Mouse (Mus musculus) left cerebral cortex, adult 18-20 months (tissue): Measurements from ENCODE around the gene Fli1. TPM values are rescaled to one million over a fixed set of nuclear protein-coding genes. Genes with fewer than 3 reads are reported as not detected.

Experiments used
- DNase-seq, 2 experiments: peaks; one replicate each; pipeline ENCODE4 v3.0.0; 2021 to 2022; ENCODE audit warnings: low spot score in 2 of 2, mixed read lengths in 1 of 2
- total RNA-seq, 2 experiments: library from RNA; stranded (reverse); gene quantifications; 2 replicates each; pipeline ENCODE4 v1.2.3; 2021

The Fli1 gene
- total RNA-seq, 2 experiments from 2014 or later: 5.8 to 6.4 TPM

GRCm38 (mm10) chr9:32503995-32504451 lies 38.6 kb downstream of the Fli1 start:
- DNase-seq: no peak

DNA sequence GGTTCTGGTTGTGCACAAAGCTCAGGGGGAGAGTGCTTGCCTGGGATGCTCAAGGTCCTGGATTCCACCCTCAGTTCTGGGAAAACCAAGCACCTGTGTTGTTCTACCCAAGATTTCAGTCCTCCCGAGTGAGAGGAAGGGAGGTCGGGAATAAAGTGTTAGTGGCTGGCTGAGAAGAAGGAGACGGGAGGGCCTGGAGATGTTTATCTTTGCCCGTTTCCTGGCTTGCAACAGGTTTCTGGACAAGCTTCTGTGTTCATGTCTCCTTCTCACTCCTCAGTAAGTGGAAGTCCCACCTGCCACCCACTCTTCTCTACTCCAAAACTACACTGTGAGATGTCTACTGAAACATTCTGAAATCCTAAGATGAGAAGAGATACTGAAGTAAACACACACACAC lies 39.2 kb downstream of the Fli1 start:
- no peak for DNase-seq

DNA sequence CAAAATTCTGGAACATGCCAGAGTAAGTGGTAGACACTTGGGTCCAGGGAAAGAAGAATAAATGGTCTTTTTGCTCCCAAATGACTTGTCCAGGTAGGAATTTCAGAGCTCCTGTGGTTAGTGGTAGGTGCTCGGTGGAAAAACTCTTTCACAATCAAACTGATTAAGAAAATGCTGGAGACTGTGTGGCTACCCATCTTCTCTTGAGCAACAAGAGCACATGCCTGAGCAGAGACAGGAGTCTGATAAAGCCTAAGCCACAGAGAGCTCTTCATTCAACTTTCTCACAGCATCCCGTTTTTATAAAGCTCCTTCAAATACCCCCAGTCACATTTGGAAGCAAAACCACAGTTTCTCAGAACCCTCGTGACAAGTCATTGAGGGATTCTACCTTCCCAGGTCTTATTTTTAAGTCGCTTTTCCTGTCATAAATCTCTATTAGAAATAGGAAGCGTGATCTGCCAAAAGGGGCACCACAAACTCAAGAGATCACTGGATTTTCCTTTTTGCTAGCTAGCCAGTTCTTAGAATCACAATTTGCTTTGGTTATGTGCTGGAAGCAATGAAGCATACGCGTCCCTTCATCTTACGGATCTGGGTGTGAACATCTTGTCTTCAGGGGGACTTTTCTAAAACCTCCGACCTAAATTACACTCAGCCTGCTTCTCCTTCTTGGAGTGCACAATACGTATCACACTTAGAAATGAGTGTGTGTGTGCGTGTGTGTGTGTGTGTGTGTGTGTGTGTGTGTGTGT lies 40.2 kb downstream of the Fli1 start:
- DNase-seq: no peak

DNA sequence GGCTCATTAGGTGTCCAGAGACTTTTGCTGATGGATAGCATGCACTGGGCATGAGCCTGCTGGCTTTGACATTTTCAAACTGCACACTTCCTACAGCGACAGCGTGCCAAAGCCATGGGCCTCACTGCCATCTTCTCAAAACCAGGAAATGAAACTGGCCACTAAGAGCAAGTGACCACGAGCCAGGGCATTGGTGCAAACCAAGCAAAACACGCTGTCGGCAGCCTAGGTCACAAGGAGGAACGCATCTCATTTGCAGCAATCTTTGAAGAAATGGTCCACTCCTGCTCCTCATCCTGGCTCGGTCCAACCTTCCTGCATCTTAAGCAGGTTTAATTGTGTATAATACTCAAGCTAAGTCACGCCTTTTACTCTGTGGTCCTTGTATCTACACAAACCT lies 41.8 kb downstream of the Fli1 start:
- DNase-seq: no peak

- DNase-seq: no peak
Measured at GRCm38 (mm10) chr9:32500063-32500462, 42.6 kb downstream of the Fli1 start.

- DNase-seq: no peak
Measured at GRCm38 (mm10) chr9:32499469-32499868, 43.2 kb downstream of the Fli1 start.

GRCm38 (mm10) chr9:32495643-32495997 lies 47.0 kb downstream of the Fli1 start:
- no peak for DNase-seq

DNA sequence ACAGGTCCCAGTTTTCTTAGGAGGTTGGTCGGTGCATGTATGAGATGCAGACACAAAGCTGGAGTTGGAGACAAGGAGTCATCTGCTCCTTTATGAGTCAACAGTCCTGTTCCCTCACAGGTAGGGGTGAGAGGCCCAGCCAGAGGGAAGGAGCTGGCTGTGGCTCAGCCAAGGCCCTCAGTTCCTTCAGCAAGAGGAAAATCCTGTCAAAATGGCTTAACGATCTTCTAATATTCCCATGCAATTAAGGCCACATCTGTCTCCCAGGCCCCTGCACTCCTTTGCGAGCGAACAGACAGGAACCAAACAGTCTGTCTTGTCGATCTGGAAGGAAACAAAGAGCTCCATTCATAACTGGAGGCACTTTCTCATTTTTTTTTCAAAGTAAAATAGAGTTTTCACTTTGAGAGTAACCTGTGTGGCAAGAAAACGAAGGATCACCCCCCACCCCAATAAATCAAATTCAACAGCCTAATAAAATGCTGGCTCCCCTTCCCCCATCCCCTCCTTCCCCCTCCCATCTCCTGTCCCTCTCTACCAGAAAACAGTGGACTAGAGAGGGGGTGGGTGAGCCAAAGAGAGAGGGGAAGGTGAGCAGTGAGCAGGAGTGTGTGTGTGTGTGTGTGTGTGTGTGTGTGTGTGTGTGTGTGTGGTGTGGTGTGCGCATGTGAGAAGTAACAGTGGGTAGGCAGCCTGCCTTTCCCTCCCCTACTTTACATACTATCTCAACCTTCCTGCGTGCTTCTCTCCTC lies 47.6 kb downstream of the Fli1 start:
- DNase-seq: no peak

DNA sequence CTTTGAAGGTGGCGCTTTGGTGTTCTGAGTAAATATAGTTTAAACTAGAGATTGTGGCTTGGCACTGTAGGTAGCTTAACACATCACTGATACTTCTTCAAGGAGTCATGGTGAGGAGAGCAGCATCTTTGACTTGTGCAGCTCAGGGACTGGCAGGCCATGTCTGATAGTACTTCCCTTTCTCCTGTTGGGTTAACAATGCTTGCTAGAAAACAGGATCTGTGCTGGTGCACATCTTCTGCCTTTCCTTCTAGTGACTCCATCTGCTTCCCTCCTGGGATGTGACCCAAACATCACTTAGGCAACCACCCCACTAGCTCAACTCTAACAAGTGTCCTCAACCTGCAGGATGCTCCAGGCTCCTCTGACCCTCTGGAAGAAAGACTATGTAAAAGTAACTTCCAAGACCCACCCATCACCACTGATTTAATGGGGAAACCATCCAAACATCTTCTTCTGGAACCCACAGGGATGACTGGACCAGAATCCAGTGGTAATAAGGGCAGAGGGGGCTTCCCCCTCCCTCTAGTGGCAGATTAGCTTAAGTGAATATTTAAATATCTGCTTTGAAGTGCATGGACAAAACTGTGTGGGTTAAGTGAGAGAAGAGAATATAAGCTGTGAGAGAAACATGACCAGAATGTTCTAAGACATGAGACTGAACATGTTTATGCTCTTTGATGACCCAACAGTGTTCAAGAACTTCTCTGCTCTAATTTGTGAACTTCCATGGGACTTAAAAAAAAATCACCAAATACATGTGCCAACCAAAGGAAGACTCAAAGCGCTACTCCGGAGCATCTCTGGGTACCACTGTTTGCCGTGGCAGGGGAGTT lies 48.9 kb downstream of the Fli1 start:
- no peak for DNase-seq

DNA sequence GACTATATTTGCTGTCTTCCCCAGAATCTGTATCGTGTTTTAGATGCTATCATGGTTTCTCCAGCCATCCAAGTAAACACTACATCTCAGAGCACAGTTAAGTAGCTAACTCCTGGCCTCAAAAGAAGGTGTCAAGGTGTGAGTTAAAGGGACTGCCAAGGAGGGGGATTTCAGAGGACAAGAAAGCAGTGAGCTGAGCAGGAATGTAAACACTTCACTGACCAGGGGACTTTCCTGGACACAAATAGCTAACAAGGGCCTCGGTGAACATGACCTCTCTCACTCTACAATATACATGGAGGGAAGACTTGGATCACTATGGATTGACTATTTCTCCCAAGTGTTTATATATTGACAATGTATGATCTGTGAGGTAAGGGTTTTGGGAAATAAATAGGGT lies 49.9 kb downstream of the Fli1 start:
- no peak for DNase-seq

- DNase-seq: no peak
Measured at GRCm38 (mm10) chr9:32491484-32491883, 51.2 kb downstream of the Fli1 start.

DNA sequence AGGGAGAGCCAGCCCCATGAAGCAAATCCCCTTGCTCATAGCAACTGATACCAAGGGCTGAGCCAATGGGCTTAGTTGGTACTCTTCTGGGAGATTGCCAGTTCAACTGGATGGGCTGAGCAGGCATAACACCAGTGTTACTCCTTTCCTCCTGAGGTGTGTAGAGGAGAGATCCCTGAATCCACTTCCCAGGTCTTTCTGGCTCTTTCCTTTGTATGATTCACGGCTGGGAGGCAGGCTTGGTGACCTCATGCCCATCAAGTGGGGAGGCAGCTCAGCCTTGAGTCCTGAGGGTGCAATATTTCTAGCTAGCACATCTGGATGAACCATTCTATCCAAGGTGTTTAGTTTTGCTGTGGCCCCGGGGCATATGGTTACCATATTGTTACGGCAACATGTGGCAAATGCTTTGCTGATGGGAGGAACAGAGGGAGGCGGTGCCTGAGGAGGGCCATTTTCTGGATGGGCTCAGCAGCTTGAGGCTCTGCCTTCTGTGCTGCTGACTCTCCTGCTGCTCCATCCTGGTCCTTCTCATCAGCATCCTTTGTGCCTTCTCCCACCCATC lies 52.8 kb downstream of the Fli1 start:
- DNase-seq: no peak

- DNase-seq: no peak
Measured at GRCm38 (mm10) chr9:32489315-32489714, 53.3 kb downstream of the Fli1 start.

DNA sequence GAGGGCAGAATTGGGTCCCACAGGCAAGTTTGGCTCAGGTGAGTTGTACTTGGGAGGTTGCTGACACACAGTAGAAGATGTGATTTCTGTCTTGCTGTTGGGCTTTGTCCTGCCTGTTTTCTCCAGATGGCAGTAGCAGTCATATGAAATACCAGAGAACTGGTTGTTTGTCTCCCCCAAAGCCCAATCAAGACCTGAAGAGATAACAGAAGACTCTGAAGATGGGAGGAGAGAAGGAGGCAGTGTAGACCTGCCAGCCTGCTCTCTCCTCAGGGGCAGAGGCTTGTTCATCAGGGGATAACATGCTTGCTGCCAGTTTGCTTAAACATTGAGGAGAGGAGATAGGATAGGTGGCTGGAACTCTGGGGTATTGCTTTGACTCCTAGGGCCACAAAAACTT lies 54.0 kb downstream of the Fli1 start:
- no peak for DNase-seq

- no peak for DNase-seq
Measured at GRCm38 (mm10) chr9:32487823-32488222, 54.8 kb downstream of the Fli1 start.

GRCm38 (mm10) chr9:32487401-32487800 lies 55.3 kb downstream of the Fli1 start:
- no peak for DNase-seq

GRCm38 (mm10) chr9:32480418-32480817 lies 62.2 kb downstream of the Fli1 start:
- no peak for DNase-seq

DNA sequence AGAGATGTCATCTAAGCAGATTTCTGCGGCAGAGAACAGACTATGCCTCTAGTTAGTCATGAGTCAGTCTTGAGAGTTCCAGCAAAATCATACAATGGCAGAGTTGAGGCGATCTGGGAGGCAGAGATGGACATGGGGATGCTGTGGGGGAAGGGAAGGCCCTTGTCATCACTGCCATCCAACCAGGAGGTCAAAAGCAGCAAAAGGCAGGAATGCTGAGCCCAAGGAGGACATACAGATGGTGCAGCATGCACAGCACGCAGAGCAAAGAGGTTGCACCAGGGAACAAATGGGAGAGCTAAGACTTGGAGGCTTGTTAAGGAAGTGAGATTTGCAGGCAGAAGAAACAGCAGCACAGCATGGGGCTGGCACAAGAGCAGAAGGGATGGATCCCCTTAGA lies 63.9 kb downstream of the Fli1 start:
- DNase-seq: no peak

GRCm38 (mm10) chr9:32478087-32478486 lies 64.6 kb downstream of the Fli1 start:
- DNase-seq: no peak

DNA sequence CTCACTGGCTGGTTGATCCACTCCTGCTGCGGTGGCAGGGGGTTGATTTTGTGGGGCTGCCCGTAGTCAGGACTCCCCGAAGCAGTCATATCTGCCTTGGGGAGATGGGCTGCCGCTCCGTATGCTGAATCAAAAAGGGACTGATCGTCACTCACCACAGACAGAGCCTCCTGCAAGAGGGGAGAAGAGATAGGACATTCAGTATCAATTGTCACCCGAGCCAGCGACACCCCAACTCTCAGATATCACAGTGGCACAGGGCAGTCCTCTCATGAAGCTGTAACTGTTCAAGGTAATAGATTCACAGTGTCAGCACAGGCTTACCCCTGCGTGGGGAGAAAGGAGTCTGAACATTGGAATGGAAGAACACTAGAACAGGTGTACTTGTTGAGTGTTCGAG lies 66.1 kb downstream of the Fli1 start:
- no peak for DNase-seq

DNA sequence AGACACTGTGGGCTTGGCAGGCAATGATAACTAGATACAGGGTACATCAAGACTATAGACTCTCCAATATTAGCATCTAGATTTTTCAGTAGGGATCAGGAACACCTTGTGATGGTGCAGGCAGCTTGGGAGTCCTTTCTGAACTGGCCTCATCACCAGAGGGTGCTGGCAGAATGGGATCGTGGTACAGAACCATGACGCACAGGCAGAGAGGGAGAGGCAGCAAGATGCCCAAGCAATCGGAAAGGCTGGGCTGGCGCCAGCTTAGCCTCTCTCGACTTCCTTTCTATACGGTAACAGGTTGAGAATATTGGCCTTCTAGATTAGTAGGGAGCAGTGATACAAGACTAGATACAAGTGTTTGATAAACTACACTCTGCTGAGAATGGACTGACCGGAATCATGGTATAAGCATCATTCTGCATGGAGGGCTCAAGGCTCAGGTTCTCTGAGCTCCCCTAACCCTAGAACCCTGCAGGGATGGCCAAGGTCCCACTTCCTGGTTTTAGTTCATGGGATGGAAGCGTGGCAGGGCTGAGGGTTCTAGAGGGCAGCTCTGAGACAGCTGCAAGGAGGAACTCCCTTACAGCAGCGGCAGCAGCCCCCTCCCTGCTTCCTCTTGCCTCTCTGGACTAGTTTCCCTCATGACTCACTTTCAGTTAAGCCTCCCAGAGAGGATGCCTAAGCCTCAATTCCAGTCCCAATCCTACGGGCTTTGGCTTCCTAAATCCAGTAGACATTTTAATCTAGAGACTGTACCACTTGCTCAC lies 67.9 kb downstream of the Fli1 start:
- no peak for DNase-seq
